Mouse (Mus musculus): ENCODE results near the gene Hpn. TPM values are rescaled to one million over a fixed set of nuclear protein-coding genes. Genes with fewer than 3 reads are reported as not detected.

Gene Hpn
- 2.2 and 2.3 TPM in 2 replicates for polyA plus RNA-seq (2014; fragmentation: Nextera tagmentation; extraction: Ambion mirVana)

GRCm38 (mm10) chr7:31115182-31115581 is at the start of gene Hpn:
TSS of gene Hpn (minus strand) at chr7:31115290.
- H3K4me3 ChIP-seq (ENCODE audit: low read depth, low read length): no peak within 1 kb of the TSS
- WGBS: 12% methylated on average over 15 of the region's 15 CpGs
- H3K27ac ChIP-seq (replicated peaks; ENCODE audit: low read depth, low read length): 0 out of 2 replicates have a peak within 1 kb of the TSS, but pooled peaks have one; percentile 14
- H3K27me3 ChIP-seq (ENCODE audit: control insufficient read depth, insufficient read depth, low read length): no peaks in the 10 kb centered on the region
- peak within 1 kb of the TSS; percentile 30; the same call in 1 of the 2 replicates for H3K9ac ChIP-seq (ENCODE audit: low read length)
- H3K9me3 ChIP-seq (ENCODE audit: control insufficient read depth, low read length): no peaks in the 10 kb centered on the region
- ATAC-seq (ENCODE audit: insufficient number of reproducible peaks, low FRiP score, low TSS enrichment, low read depth) (peak; percentile 27; the same call in 1 of the 2 replicates), DNase-seq (ENCODE audit: low spot score) (peak; percentile 42)
- H3K36me3 ChIP-seq (ENCODE audit: control insufficient read depth, insufficient read depth, low read length): no peaks in the 10 kb centered on the region
- H3K4me1 ChIP-seq (ENCODE audit: control insufficient read depth, insufficient read depth, low read length): peaks cover 10% of the 10 kb centered on the region
- H3K4me2 ChIP-seq (ENCODE audit: low read depth, severe bottlenecking): peak within 1 kb of the TSS; percentile 31; the same call in 1 of the 2 replicates

DNA sequence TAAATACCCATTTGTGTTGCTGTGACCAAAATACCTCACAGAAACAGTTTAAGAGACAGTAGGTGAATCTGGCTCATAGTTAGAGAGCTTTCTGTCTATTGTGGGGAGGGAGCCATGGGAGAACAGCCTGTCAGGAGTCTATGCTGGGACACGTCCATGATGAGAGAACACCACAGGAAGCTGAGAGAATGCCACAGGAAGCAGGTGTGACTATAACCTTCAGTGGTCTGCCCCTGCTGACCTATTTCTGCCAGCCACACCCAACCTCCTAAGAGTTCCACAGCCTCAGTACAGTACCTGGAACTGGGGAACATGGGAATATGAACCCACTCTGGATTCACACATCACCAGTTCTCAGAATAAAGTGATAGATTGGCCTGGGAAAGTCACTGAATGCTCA is 49.7 kb upstream of the Hpn start:
- Histone ChIP-seq H3K4me1 (ENCODE audit: control insufficient read depth, insufficient read depth, low read length) (no peaks in the 10 kb centered on the region), H3K36me3 (ENCODE audit: control insufficient read depth, insufficient read depth, low read length) (no peaks in the 10 kb centered on the region), H3K4me3 (ENCODE audit: low read depth, low read length) (no peak overlapping the region), H3K9ac (ENCODE audit: low read length) (no peak overlapping the region), H3K27me3 (ENCODE audit: control insufficient read depth, insufficient read depth, low read length) (no peaks in the 10 kb centered on the region), H3K9me3 (ENCODE audit: control insufficient read depth, low read length) (no peaks in the 10 kb centered on the region), H3K27ac (replicated peaks; ENCODE audit: low read depth, low read length) (no peak overlapping the region), H3K4me2 (ENCODE audit: low read depth, severe bottlenecking) (no peak overlapping the region)
- 75% methylated on average over 1 of the region's 1 CpGs for WGBS
- ATAC-seq (ENCODE audit: insufficient number of reproducible peaks, low FRiP score, low TSS enrichment, low read depth) (no peak), DNase-seq (ENCODE audit: low spot score) (no peak)

DNA sequence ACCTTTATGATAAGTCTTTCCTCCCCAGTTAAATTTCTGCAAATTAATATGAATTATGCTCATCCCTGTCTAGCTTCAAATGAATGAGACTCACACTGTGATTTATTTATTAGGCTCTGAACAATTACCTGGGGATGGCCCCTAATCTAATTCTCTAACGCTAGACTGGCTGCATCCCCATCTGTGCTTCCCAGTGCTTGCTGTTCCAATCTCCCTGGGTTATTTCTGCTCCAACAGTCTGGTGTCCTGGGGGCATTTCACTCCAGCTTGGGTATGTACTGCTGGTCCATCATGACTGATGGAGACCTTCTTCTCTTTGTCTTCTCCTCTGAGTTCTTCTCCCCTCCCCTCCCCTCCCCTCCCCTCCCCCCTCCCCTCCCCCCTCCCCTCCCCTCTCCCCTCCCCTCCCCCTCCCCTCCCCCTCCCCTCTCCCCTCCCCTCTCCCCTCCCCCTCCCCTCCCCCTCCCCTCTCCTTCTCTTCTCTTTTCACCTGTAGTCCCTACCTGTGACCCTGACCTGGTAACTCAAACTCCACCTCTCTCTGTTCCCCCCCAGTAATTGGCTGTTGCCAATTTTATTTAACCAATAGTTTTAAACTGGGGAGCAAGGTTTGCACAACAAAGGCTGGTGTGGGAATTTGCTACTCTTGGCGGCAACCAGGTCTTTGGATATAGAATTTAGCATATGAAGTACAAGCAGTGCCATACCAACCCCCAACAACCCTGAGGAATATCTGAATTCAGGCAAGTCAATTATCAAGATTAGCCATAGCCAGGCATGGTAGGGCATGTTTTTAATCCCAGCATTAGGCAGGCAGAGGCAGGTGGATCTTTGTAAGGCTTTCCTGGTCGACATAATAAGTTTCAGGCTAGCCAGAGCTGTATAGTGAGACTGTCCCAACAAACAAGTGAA is 48.8 kb upstream of the Hpn start:
- no peaks in the 10 kb centered on the region for H3K27me3 ChIP-seq (ENCODE audit: control insufficient read depth, insufficient read depth, low read length)
- no peak for ATAC-seq (ENCODE audit: insufficient number of reproducible peaks, low FRiP score, low TSS enrichment, low read depth)
- no peaks in the 10 kb centered on the region for H3K4me1 ChIP-seq (ENCODE audit: control insufficient read depth, insufficient read depth, low read length)
- H3K9me3 ChIP-seq (ENCODE audit: control insufficient read depth, low read length): no peaks in the 10 kb centered on the region
- H3K9ac ChIP-seq (ENCODE audit: low read length): no peak overlapping the region
- DNase-seq (ENCODE audit: low spot score): no peak
- H3K4me2 ChIP-seq (ENCODE audit: low read depth, severe bottlenecking): no peak overlapping the region
- 72% methylated on average over 3 of the region's 3 CpGs for WGBS
- H3K4me3 ChIP-seq (ENCODE audit: low read depth, low read length): no peak overlapping the region
- H3K36me3 ChIP-seq (ENCODE audit: control insufficient read depth, insufficient read depth, low read length): no peaks in the 10 kb centered on the region
- no peak overlapping the region for H3K27ac ChIP-seq (replicated peaks; ENCODE audit: low read depth, low read length)

DNA sequence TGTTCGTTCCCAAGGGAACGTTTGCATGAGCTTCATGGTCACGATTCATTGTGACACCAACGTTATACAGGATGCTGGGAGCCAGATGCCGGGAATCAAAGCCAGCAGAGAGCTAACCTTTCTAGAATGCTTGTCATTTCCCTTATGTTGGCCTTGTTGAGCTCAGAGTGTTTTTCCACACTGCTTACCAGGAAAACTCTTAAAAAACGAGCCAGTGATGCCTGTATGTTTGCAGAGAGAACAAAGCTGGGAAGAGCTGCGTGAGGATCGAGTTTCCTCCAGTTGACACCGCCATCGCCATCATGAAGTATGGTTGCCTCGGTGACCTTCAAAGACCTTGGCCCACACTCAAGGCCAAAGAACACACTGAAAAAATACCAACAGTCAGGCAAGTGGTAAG is 47.2 kb upstream of the Hpn start:
- H3K27ac ChIP-seq (replicated peaks; ENCODE audit: low read depth, low read length): no peak overlapping the region
- no peaks in the 10 kb centered on the region for H3K4me1 ChIP-seq (ENCODE audit: control insufficient read depth, insufficient read depth, low read length)
- no peak for ATAC-seq (ENCODE audit: insufficient number of reproducible peaks, low FRiP score, low TSS enrichment, low read depth)
- no peak overlapping the region for H3K9ac ChIP-seq (ENCODE audit: low read length)
- H3K4me2 ChIP-seq (ENCODE audit: low read depth, severe bottlenecking): no peak overlapping the region
- 74% methylated on average over 11 of the region's 11 CpGs for WGBS
- H3K36me3 ChIP-seq (ENCODE audit: control insufficient read depth, insufficient read depth, low read length): no peaks in the 10 kb centered on the region
- DNase-seq (ENCODE audit: low spot score): no peak
- no peak overlapping the region for H3K4me3 ChIP-seq (ENCODE audit: low read depth, low read length)
- no peaks in the 10 kb centered on the region for H3K9me3 ChIP-seq (ENCODE audit: control insufficient read depth, low read length)
- no peaks in the 10 kb centered on the region for H3K27me3 ChIP-seq (ENCODE audit: control insufficient read depth, insufficient read depth, low read length)

DNA sequence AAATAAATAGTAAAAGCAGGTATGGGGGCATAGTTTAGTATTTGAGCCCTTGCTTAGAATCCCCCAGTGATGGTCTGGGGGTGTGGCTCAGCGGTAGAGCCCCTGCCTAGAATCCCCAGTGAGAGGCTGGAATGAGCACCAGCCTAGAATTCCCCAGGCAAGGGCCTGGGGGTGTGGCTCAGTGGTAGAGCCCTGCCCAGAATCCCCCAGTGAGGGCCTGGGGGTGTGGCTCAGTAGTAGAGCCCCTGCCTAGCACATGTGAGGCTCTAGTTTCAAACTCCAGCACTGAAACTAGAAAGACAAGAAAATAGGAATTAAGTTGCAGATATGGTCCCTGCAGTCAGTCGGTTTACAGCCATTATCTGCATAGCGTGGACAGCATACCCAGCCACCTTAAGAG is 46.7 kb upstream of the Hpn start:
- Histone ChIP-seq H3K9me3 (ENCODE audit: control insufficient read depth, low read length) (no peaks in the 10 kb centered on the region), H3K36me3 (ENCODE audit: control insufficient read depth, insufficient read depth, low read length) (no peaks in the 10 kb centered on the region), H3K27me3 (ENCODE audit: control insufficient read depth, insufficient read depth, low read length) (no peaks in the 10 kb centered on the region), H3K4me2 (ENCODE audit: low read depth, severe bottlenecking) (no peak overlapping the region), H3K4me3 (ENCODE audit: low read depth, low read length) (no peak overlapping the region), H3K9ac (ENCODE audit: low read length) (no peak overlapping the region), H3K27ac (replicated peaks; ENCODE audit: low read depth, low read length) (no peak overlapping the region), H3K4me1 (ENCODE audit: control insufficient read depth, insufficient read depth, low read length) (no peaks in the 10 kb centered on the region)
- 57% methylated on average over 3 of the region's 3 CpGs for WGBS
- no peak for DNase-seq (ENCODE audit: low spot score)
- ATAC-seq (ENCODE audit: insufficient number of reproducible peaks, low FRiP score, low TSS enrichment, low read depth): no peak

DNA sequence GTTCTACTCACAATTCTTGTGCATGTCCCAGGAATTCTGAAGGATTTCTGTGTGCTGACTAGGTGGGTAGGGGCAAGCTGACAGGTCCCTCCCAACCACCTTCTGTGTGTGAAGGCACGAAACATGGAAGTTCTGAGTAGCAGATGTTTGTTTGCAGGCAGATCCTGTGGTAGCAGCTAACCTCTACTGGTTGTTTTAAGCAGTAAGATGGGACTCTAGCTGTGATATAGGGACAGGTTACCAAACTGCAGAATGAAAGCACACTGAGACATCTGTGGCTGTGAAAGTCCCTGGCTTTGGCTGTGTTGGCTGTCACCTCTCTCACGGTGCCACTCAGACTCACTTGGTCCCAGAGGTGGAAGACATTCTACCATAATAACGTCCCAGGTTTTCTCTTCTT is 46.2 kb upstream of the Hpn start:
- no peak overlapping the region for H3K4me2 ChIP-seq (ENCODE audit: low read depth, severe bottlenecking)
- no peaks in the 10 kb centered on the region for H3K4me1 ChIP-seq (ENCODE audit: control insufficient read depth, insufficient read depth, low read length)
- H3K9ac ChIP-seq (ENCODE audit: low read length): no peak overlapping the region
- DNase-seq (ENCODE audit: low spot score): no peak
- H3K9me3 ChIP-seq (ENCODE audit: control insufficient read depth, low read length): no peaks in the 10 kb centered on the region
- no peak for ATAC-seq (ENCODE audit: insufficient number of reproducible peaks, low FRiP score, low TSS enrichment, low read depth)
- H3K27ac ChIP-seq (replicated peaks; ENCODE audit: low read depth, low read length): no peak overlapping the region
- H3K36me3 ChIP-seq (ENCODE audit: control insufficient read depth, insufficient read depth, low read length): no peaks in the 10 kb centered on the region
- 84% methylated on average over 3 of the region's 3 CpGs for WGBS
- H3K4me3 ChIP-seq (ENCODE audit: low read depth, low read length): no peak overlapping the region
- H3K27me3 ChIP-seq (ENCODE audit: control insufficient read depth, insufficient read depth, low read length): no peaks in the 10 kb centered on the region

DNA sequence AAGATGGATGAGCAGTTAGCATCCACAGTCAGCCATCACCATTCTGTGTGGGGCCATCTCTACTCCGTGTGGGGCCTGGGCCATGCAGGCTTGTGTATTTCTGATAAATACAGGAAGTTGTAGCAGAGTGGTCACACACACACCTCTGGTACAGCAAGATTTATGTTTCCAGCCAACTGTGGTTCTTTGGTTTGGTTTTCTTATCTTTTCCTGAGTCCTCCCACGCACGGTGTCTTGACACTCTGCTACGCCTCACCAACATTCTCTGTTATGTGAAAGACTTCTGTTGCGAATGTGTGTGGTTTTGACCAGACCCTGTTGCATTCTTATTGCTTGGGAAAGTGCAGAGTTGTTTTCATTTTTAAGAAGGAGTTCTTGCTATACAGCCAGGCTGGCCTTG is 45.7 kb upstream of the Hpn start:
- 83% methylated on average over 5 of the region's 5 CpGs for WGBS
- DNase-seq (ENCODE audit: low spot score) (no peak), ATAC-seq (ENCODE audit: insufficient number of reproducible peaks, low FRiP score, low TSS enrichment, low read depth) (no peak)
- Histone ChIP-seq H3K27me3 (ENCODE audit: control insufficient read depth, insufficient read depth, low read length) (no peaks in the 10 kb centered on the region), H3K4me2 (ENCODE audit: low read depth, severe bottlenecking) (no peak overlapping the region), H3K36me3 (ENCODE audit: control insufficient read depth, insufficient read depth, low read length) (no peaks in the 10 kb centered on the region), H3K27ac (replicated peaks; ENCODE audit: low read depth, low read length) (no peak overlapping the region), H3K4me3 (ENCODE audit: low read depth, low read length) (no peak overlapping the region), H3K9ac (ENCODE audit: low read length) (no peak overlapping the region), H3K9me3 (ENCODE audit: control insufficient read depth, low read length) (no peaks in the 10 kb centered on the region), H3K4me1 (ENCODE audit: control insufficient read depth, insufficient read depth, low read length) (peaks cover 2% of the 10 kb centered on the region; the same call in 1 of the 2 replicates)

DNA sequence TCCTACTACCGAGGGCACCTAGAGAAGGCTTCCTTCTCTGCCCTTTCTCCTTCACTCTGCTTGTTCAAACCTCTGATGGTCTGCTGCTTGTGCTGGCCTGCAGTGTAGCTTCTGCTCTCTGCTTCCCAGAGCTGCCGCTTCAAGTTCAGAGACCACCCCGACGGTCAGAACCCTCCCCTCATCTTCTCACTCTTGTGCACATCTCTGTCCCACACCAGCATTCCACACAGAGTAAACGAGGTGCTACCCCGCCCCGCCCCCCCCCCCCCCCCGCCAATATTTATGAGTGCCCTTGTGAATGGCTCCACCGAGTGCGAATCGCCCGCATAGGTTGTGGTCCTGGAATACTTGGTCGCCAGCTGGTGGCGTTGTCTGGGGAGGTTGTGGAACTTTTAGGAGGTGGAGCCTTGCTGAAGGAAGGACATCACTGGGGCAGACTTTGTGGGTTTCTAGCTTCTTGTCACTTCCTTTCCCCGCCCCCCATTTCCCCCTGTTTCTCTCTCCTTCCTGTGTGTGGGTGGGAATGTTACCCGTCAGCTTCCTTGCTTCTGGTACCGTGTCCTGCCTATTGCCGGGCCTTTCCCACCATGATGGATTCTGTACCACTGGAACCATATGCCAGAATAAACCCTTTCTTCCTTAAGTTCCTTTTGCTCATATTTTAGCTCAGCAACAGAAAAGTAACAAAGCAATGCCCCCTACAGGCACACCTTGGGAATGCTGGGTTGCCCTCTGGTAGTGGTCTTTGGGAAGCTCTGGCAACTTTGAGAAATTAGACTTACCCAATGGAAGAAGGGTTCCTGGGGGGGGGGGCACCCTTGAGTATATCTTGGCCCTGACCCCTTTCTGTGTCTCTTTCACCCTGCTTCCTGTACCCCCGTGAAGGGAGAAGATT is 41.2 kb upstream of the Hpn start:
- 29% methylated on average over 19 of the region's 19 CpGs for WGBS
- H3K27me3 ChIP-seq (ENCODE audit: control insufficient read depth, insufficient read depth, low read length): no peaks in the 10 kb centered on the region
- peaks cover 15% of the 10 kb centered on the region for H3K4me1 ChIP-seq (ENCODE audit: control insufficient read depth, insufficient read depth, low read length)
- no peak overlapping the region for H3K4me2 ChIP-seq (ENCODE audit: low read depth, severe bottlenecking)
- H3K36me3 ChIP-seq (ENCODE audit: control insufficient read depth, insufficient read depth, low read length): no peaks in the 10 kb centered on the region
- DNase-seq (ENCODE audit: low spot score) (peak; percentile 45), ATAC-seq (ENCODE audit: insufficient number of reproducible peaks, low FRiP score, low TSS enrichment, low read depth) (peak; percentile 45; the same call in 1 of the 2 replicates)
- H3K4me3 ChIP-seq (ENCODE audit: low read depth, low read length): no peak overlapping the region
- no peaks in the 10 kb centered on the region for H3K9me3 ChIP-seq (ENCODE audit: control insufficient read depth, low read length)
- H3K9ac ChIP-seq (ENCODE audit: low read length): no peak overlapping the region
- peak overlapping the region; percentile 65 for H3K27ac ChIP-seq (replicated peaks; ENCODE audit: low read depth, low read length)

Data from limb, embryonic 11.5 days (tissue).